Mouse (Mus musculus) liver, postnatal 0 days (tissue): ENCODE results near the gene Atxn1.

Experiments used
- CTCF ChIP-seq: sonication (generic); IDR thresholded peaks from 2 replicates; pipeline ENCODE4 v1.5.1; 2016; ENCODE audit warnings: antibody characterized with exemption, low read depth
- EP300 ChIP-seq: IDR thresholded peaks from 2 replicates; pipeline ENCODE4 v1.6.1; 2016; ENCODE audit warnings: antibody characterized with exemption, low read depth, mild to moderate bottlenecking

GRCm38 (mm10) chr13:45625740-45626139, 339.1 kb downstream of the Atxn1 start:
- TF ChIP-seq CTCF = no peak
- TF ChIP-seq EP300 = no peak
